Mouse (Mus musculus) intestine, postnatal 0 days (tissue): ENCODE measurements at regions not wholly inside any gene's neighbourhood (a gene's known extent, or its start where the extent isn't known, plus 50 kb on each side); places are given as distances from the start of the nearest gene placed in this dataset.

Source experiments
- ATAC-seq: fragments of 200-750 bp; cut with Nextera tagmentation; 2 replicates; pipeline ENCODE4 v1.8.0; 2017; ENCODE audit warnings: mild to moderate bottlenecking, moderate TSS enrichment, moderate library complexity
- H3K27ac ChIP-seq: fragments of 300-500 bp; sonication (generic); 2 replicates; pipeline ENCODE4 v1.5.1; 2014; ENCODE audit warnings: mild to moderate bottlenecking, low read depth, low read length, moderate library complexity
- H3K27me3 ChIP-seq: fragments of 300-500 bp; sonication (generic); replicated peaks from 2 replicates; pipeline ENCODE4 v1.6.1; 2014; ENCODE audit warnings: low read length, mixed read lengths; ENCODE audit not compliant: control insufficient read depth, insufficient read depth
- H3K36me3 ChIP-seq: fragments of 300-500 bp; sonication (generic); 2 replicates; pipeline ENCODE4 v1.6.1; 2014; ENCODE audit warnings: mild to moderate bottlenecking, moderate library complexity; ENCODE audit not compliant: control insufficient read depth, insufficient read depth
- H3K4me1 ChIP-seq: fragments of 300-500 bp; sonication (generic); replicated peaks from 2 replicates; pipeline ENCODE4 v1.6.1; 2014; ENCODE audit warnings: antibody characterized with exemption, low read length, mixed read lengths; ENCODE audit not compliant: control insufficient read depth, insufficient read depth
- H3K4me2 ChIP-seq: fragments of 300-500 bp; sonication (generic); replicated peaks from 2 replicates; pipeline ENCODE4 v1.6.1; 2014; ENCODE audit warnings: low read depth, mild to moderate bottlenecking, moderate library complexity
- H3K4me3 ChIP-seq: fragments of 300-500 bp; sonication (generic); 2 replicates; pipeline ENCODE4 v1.5.1; 2014; ENCODE audit warnings: low read depth, low read length
- H3K9ac ChIP-seq: fragments of 300-500 bp; sonication (generic); 2 replicates; pipeline ENCODE4 v1.6.1; 2014; ENCODE audit warnings: mild to moderate bottlenecking, low read depth, low read length
- H3K9me3 ChIP-seq: fragments of 300-500 bp; sonication (generic); 2 replicates; pipeline ENCODE4 v1.6.1; 2016; ENCODE audit warnings: mixed run types; ENCODE audit not compliant: control insufficient read depth
- CTCF ChIP-seq: sonication (generic); IDR thresholded peaks from 2 replicates; pipeline ENCODE4 v1.5.1; 2016; ENCODE audit warnings: low read depth, mild to moderate bottlenecking, control low read depth, antibody characterized with exemption, moderate library complexity
- WGBS: fragments of 180-500 bp; shearing (Covaris S2); extraction: QIAGEN DNeasy Blood & Tissue Kit; methylation state at CpG from one replicate; pipeline ENCODE4 v1.1.7; 2014; 5-methylcytosine and 5-hydroxymethylcytosine counted together

DNA sequence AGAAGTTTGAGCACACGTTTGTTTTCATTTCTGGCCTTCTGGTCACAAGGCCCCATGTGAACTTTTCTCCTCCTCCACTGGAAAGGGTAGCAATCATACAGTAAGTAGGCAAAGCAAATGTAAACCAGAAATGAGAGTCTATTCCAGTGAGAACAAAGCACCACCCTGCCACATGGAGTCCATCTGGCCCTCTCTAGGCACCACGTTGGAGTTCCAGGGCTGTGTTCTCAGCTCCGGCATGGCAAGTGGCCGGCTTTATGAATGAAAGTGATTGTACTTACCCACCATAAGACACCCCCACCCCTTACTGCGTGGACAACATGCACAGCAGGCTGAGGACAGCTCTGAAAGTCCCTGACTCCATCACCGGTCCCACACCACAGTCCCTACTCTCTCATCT lies 151.5 kb downstream of the Cartpt start:
- H3K27me3 ChIP-seq = no peaks in the 10 kb centered on the region
- H3K9me3 ChIP-seq = no peaks in the 10 kb centered on the region
- H3K27ac ChIP-seq = no peak overlapping the region
- no peak overlapping the region for H3K4me2 ChIP-seq
- no peak overlapping the region for H3K4me3 ChIP-seq
- ATAC-seq = no peak
- 79% methylated on average over 6 of the region's 6 CpGs for WGBS
- TF ChIP-seq CTCF = no peak
- H3K9ac ChIP-seq = no peak overlapping the region
- H3K4me1 ChIP-seq = no peaks in the 10 kb centered on the region
- H3K36me3 ChIP-seq = no peaks in the 10 kb centered on the region

DNA sequence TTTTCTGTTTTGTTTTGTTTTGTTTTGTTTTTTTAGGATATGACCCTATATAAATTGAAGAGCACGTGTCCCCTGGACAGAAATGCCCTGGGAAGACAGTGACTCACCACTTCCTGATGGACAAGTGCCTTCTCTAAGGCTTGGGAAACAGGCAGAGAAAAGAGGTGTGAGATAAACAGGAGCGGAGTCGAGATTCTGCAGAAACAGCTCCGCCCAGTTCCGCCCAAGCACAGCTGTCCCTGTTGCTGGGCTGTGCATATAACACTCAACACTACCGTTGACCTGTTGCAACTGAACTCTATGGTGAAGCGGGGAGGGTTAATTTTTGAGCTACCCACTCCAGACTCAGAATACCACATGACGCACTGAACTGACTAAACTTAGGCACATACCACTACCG lies 152.8 kb downstream of the Cartpt start:
- no peaks in the 10 kb centered on the region for H3K9me3 ChIP-seq
- WGBS = 77% methylated on average over 9 of the region's 9 CpGs
- H3K27me3 ChIP-seq = no peaks in the 10 kb centered on the region
- H3K27ac ChIP-seq = no peak overlapping the region
- H3K4me2 ChIP-seq = no peak overlapping the region
- no peaks in the 10 kb centered on the region for H3K4me1 ChIP-seq
- no peak overlapping the region for H3K4me3 ChIP-seq
- ATAC-seq = no peak
- no peaks in the 10 kb centered on the region for H3K36me3 ChIP-seq
- no peak overlapping the region for H3K9ac ChIP-seq
- no peak for TF ChIP-seq CTCF

DNA sequence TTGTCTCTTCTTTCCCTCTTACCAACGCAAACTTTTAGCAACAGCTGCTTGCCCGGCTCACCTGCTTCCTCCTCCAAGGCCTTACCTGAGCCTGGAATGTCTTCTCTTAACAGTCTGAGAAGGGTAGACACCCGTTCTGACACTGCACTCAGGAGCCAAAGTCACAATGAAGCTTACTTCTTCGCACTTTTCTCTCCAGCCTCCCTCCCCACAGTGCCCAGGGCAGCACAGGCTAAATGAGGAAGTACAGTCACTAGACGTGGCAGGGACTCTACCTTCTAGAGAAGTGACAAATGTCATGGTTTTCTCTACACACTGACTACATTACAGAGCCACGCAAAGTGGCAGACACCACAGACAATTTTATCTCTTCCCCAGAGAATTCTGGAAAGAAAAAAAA lies 155.4 kb downstream of the Cartpt start:
- H3K27ac ChIP-seq = no peak overlapping the region
- WGBS = 74% methylated on average over 6 of the region's 6 CpGs
- H3K27me3 ChIP-seq = no peaks in the 10 kb centered on the region
- no peak for TF ChIP-seq CTCF
- no peaks in the 10 kb centered on the region for H3K9me3 ChIP-seq
- H3K4me3 ChIP-seq = no peak overlapping the region
- no peak for ATAC-seq
- H3K4me2 ChIP-seq = no peak overlapping the region
- H3K36me3 ChIP-seq = no peaks in the 10 kb centered on the region
- no peaks in the 10 kb centered on the region for H3K4me1 ChIP-seq
- H3K9ac ChIP-seq = no peak overlapping the region

DNA sequence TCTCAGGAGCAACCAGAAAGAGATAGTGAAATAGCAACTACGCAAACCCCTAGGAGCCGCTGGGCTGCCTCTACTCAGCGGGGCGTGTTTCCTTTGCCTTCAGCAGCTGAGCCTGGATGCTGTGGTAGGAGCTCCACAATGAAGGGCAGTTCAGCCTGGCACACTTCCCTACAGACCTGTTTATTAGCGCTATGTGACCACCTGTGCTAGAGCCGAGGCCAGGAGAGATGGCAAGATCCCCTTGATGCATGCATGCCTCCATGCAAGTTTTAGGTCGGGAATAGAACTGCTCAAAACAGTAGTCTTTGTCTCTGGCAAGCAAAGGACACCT lies 156.1 kb downstream of the Cartpt start:
- Histone ChIP-seq H3K9ac (no peak overlapping the region), H3K27me3 (no peaks in the 10 kb centered on the region), H3K27ac (no peak overlapping the region), H3K4me2 (no peak overlapping the region), H3K4me3 (no peak overlapping the region), H3K9me3 (no peaks in the 10 kb centered on the region), H3K36me3 (no peaks in the 10 kb centered on the region), H3K4me1 (no peaks in the 10 kb centered on the region)
- no peak for ATAC-seq
- 86% methylated on average over 7 of the region's 7 CpGs for WGBS
- TF ChIP-seq CTCF = no peak

DNA sequence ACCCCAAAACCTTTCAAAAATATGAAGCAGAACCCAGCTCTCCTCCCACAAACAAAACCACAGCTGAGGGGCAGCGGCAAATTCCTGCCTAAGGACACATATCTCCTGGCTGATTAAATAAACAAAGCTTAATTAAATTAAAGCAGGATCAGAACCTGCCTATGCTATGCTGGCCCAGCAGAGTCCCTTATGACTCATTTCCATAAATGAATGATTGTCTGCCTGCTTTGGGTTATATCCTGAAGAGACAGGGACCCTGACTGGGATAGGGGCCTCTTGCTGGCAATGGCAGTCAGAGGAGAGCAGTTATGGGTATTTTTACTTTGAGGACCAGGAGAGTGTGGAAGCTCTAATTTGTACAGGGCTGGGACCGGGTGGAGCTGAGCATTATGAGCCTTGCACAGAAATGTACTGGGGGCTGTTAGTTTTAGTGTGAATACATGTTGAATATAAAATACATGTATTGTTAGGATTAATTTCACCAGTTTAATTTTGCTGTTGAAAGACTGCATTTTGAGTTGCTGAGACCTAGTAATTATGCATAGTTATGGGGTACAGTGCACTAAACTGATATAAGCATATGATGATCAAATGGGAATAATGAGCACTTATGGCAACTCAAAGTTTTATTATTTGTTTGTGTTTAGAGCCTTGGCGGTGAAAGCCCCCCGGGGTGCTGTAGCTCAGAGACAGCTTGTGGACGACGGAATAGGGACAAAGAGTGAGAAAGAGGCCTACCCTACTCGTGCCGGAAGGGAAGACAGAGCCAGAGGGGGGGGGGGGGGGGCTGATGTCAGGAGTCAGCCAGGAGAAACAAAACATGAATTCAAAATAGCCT lies 156.7 kb downstream of the Cartpt start:
- WGBS = 76% methylated on average over 8 of the region's 8 CpGs
- Histone ChIP-seq H3K4me1 (no peaks in the 10 kb centered on the region), H3K4me3 (no peak overlapping the region), H3K36me3 (no peaks in the 10 kb centered on the region), H3K27me3 (no peaks in the 10 kb centered on the region), H3K4me2 (no peak overlapping the region), H3K9ac (no peak overlapping the region), H3K27ac (no peak overlapping the region), H3K9me3 (no peaks in the 10 kb centered on the region)
- no peak for TF ChIP-seq CTCF
- no peak for ATAC-seq

DNA sequence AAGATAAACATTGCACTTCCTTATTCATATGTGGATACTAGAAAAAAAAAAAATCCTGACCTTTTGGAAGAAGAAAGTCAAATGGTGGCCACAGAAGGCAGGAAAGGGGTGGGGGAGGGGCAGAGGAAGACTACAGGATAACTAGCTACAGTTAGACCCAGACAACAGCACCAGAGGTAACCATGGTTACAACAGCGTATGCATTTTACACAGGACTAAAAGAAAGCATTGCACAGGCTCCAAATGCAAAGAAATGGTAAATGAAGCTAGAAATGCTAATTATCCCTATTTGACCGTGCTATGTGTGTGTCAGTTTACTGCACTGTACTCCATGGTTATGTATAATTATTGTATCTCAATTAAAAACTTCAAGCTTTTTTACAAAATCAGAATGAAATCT lies 158.4 kb downstream of the Cartpt start:
- no peak overlapping the region for H3K4me2 ChIP-seq
- H3K4me3 ChIP-seq = no peak overlapping the region
- H3K36me3 ChIP-seq = no peaks in the 10 kb centered on the region
- H3K9ac ChIP-seq = no peak overlapping the region
- no peak overlapping the region for H3K27ac ChIP-seq
- H3K9me3 ChIP-seq = no peaks in the 10 kb centered on the region
- H3K4me1 ChIP-seq = no peaks in the 10 kb centered on the region
- no peak for ATAC-seq
- no peak for TF ChIP-seq CTCF
- WGBS = 85% methylated on average over 2 of the region's 2 CpGs
- H3K27me3 ChIP-seq = no peaks in the 10 kb centered on the region

DNA sequence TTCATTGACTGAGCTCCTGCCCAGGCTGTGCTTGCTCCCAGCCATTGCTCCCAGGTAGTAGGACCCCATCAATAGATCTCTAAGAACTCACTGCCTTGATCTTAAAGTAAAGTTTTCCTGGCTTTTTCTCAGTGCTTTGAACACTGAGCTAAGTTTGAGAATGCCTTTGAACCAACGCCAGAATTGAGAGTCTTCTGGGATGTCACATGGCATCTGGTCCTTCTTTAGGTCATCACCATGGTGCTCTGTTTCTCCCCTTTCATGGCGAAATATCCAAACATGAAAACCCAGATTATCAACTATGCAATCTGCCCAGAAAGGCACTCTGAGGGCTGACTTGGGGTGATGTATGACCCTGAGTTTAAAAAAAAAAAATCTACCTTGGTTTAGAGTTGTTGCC lies 158.9 kb downstream of the Cartpt start:
- H3K27me3 ChIP-seq = no peaks in the 10 kb centered on the region
- TF ChIP-seq CTCF = no peak
- WGBS = 71% methylated on average over 2 of the region's 2 CpGs
- H3K9ac ChIP-seq = no peak overlapping the region
- no peaks in the 10 kb centered on the region for H3K9me3 ChIP-seq
- H3K4me2 ChIP-seq = no peak overlapping the region
- no peak overlapping the region for H3K27ac ChIP-seq
- no peak for ATAC-seq
- no peaks in the 10 kb centered on the region for H3K36me3 ChIP-seq
- H3K4me1 ChIP-seq = no peaks in the 10 kb centered on the region
- no peak overlapping the region for H3K4me3 ChIP-seq
